Mouse (Mus musculus) spleen, adult 2 months (tissue): ENCODE measurements around the gene Rufy3. TPM values are rescaled to one million over a fixed set of nuclear protein-coding genes. Genes with fewer than 3 reads are reported as not detected.

ENCODE experiments used
- DNase-seq, 2 experiments: peaks; one replicate each; pipeline versions ENCODE4 v3.0.0 to v3.0.0-alpha.2; 2012 to 2021; ENCODE audit warnings: low spot score in 2 of 2, low read depth in 1 of 2
- H3K27ac ChIP-seq: fragments of 200-500 bp; 2 replicates; pipeline ENCODE4 v1.5.1; 2012; ENCODE audit warnings: low read length, inconsistent platforms; ENCODE audit not compliant: insufficient read depth
- H3K27me3 ChIP-seq: fragments of 200-500 bp; 2 replicates; pipeline ENCODE4 v1.6.1; 2012; ENCODE audit warnings: mild to moderate bottlenecking, moderate library complexity, low read length, inconsistent platforms; ENCODE audit not compliant: control insufficient read depth, insufficient read depth
- H3K36me3 ChIP-seq: fragments of 200-500 bp; 2 replicates; pipeline ENCODE4 v1.6.1; 2012; ENCODE audit warnings: mild to moderate bottlenecking, low read length, inconsistent platforms; ENCODE audit not compliant: control insufficient read depth, insufficient read depth
- H3K4me1 ChIP-seq: fragments of 200-500 bp; 2 replicates; pipeline ENCODE4 v1.6.1; 2011; ENCODE audit warnings: inconsistent platforms; ENCODE audit not compliant: control insufficient read depth, insufficient read depth, insufficient read length
- H3K4me3 ChIP-seq: fragments of 200-500 bp; 2 replicates; pipeline ENCODE4 v1.5.1; 2011; ENCODE audit warnings: mild to moderate bottlenecking, inconsistent platforms; ENCODE audit not compliant: insufficient read depth, insufficient read length; ENCODE audit errors: extremely low read depth
- CTCF ChIP-seq: fragments of 200-500 bp; IDR thresholded peaks from 2 replicates; pipeline ENCODE4 v1.5.1; 2011; ENCODE audit warnings: mild to moderate bottlenecking, inconsistent platforms; ENCODE audit not compliant: insufficient read depth, insufficient read length, insufficient replicate concordance; ENCODE audit errors: extremely low read depth
- POLR2A ChIP-seq: fragments of 200-500 bp; IDR thresholded peaks from 2 replicates; pipeline ENCODE4 v1.6.1; 2011; ENCODE audit warnings: low read depth, low read length, inconsistent platforms
- WGBS: fragments of 180-500 bp; shearing (Covaris S2); methylation state at CpG from one replicate; pipeline ENCODE4 v1.1.7; 2018; 5-methylcytosine and 5-hydroxymethylcytosine counted together
- polyA plus RNA-seq: library from polyadenylated mRNA; depleted of rRNA; stranded (reverse); fragments of >200 nt; gene quantifications from 2 replicates; pipeline ENCODE4 v1.2.3, GENCODE M21; 2012

Gene Rufy3
- polyA plus RNA-seq, 1 experiment, result 3.7 TPM

DNA sequence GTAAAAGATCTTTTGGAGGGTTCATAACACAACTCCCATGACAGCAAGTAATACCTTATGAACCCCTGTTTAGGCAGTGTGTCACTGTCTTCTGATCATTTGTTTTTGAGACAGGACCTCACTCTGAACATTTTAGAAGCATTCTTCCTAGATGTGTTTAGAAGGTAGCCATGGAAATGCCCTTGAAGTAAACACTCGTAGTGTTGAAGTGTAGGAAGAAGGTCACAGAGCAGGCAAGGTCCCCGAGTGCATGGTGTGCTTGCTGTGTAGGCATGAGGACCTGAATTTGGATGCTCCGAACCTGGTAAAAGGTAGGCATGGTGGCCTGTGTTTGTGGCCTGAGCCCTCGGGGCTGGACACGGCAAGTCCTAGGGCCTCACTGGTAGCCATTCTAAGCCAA, 66.7 kb downstream of the Rufy3 start:
- Histone ChIP-seq H3K27me3 (no peaks in the 10 kb centered on the region), H3K4me1 (no peaks in the 10 kb centered on the region), H3K36me3 (peaks cover 3% of the 10 kb centered on the region), H3K27ac (no peak overlapping the region; the same call in 1 of the 2 replicates), H3K4me3 (no peak overlapping the region)
- TF ChIP-seq CTCF (no peak), POLR2A (no peak)
- DNase-seq, result no peak
- 87% methylated on average over 5 of the region's 5 CpGs for WGBS

- no peak overlapping the region for H3K4me3 ChIP-seq
- H3K27me3 ChIP-seq, result no peaks in the 10 kb centered on the region
- TF ChIP-seq CTCF (no peak), POLR2A (no peak)
- H3K27ac ChIP-seq, result no peak overlapping the region
- DNase-seq, result no peak
- H3K36me3 ChIP-seq, result peaks cover 3% of the 10 kb centered on the region
- no peaks in the 10 kb centered on the region for H3K4me1 ChIP-seq
- WGBS, result 90% methylated on average over 9 of the region's 9 CpGs
Measured at GRCm38 (mm10) chr5:88632463-88632862, 67.6 kb downstream of the Rufy3 start.

DNA sequence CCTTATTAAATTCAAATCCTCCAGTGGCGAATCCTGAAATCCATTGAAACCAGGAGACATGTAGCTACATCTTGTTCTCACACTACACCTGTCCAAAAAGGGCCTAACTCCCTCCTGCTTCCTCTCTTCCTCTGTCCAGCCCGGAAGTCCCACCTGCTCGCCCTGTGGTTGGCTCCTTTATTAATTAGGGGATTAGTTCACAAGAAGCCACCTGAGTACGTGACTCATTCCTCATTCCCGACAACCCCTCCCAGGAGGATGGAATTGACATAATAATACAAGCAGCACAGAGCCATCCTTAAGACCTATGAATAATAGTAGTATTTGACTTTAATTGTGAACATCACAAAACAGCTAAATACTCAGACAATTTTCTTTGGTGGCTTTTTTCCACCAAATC, 69.2 kb downstream of the Rufy3 start:
- H3K4me1 ChIP-seq, result no peaks in the 10 kb centered on the region
- no peak overlapping the region for H3K4me3 ChIP-seq
- H3K27ac ChIP-seq, result no peak overlapping the region
- H3K36me3 ChIP-seq, result peaks cover 5% of the 10 kb centered on the region
- TF ChIP-seq CTCF (no peak), POLR2A (no peak)
- 87% methylated on average over 5 of the region's 5 CpGs for WGBS
- DNase-seq, result no peak
- no peaks in the 10 kb centered on the region for H3K27me3 ChIP-seq

DNA sequence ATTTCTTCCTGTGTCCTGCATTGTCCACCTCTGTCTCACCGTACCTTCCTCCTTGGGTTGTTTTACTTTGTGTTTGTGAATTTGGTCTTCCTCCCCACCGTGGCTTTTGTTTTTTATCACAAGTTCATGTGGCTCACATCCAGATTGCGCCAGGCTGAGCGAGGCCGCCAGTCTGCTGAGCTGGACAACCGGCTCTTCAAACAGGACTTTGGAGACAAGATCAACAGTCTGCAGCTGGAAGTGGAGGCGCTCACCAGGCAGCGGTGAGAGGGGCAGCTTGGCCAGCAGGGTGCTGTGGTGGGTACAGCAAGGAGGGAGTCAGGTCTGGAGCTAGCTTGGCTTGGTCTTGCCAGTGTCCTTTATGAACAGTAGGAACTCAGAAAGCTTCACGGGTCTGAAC, 77.9 kb downstream of the Rufy3 start:
- DNase-seq, result no peak
- WGBS, result 85% methylated on average over 9 of the region's 9 CpGs
- TF ChIP-seq CTCF, result no peak
- no peak for TF ChIP-seq POLR2A
- no peak overlapping the region for H3K4me3 ChIP-seq
- no peaks in the 10 kb centered on the region for H3K27me3 ChIP-seq
- H3K36me3 ChIP-seq, result peaks cover 10% of the 10 kb centered on the region
- H3K27ac ChIP-seq, result no peak overlapping the region
- no peaks in the 10 kb centered on the region for H3K4me1 ChIP-seq

DNA sequence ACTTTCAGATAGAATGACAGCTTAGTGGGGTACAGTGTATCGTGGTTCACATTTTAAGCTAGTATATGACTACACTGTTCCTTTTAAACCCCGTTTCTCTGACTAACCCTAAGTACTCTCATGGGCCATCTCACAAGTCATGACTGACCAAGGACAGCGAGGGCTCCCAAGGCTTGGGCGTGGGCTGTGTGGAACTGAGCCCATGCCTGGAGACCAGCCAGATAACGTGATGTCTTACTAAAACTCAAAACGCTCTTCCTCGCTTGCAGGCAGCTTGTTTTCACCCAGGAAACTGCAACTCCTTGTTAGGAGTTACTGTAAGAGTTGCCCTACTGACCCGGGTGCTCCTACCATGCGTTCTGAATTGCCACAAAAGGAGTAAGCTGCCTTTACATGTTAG, 78.7 kb downstream of the Rufy3 start:
- Histone ChIP-seq H3K27me3 (no peaks in the 10 kb centered on the region), H3K4me3 (no peak overlapping the region), H3K4me1 (no peaks in the 10 kb centered on the region), H3K27ac (no peak overlapping the region), H3K36me3 (peaks cover 11% of the 10 kb centered on the region)
- TF ChIP-seq POLR2A (no peak), CTCF (no peak)
- WGBS, result 89% methylated on average over 9 of the region's 9 CpGs
- no peak for DNase-seq

- no peak overlapping the region for H3K27ac ChIP-seq
- 86% methylated on average over 2 of the region's 2 CpGs for WGBS
- no peaks in the 10 kb centered on the region for H3K4me1 ChIP-seq
- no peak overlapping the region for H3K4me3 ChIP-seq
- no peak for TF ChIP-seq CTCF
- no peak for TF ChIP-seq POLR2A
- no peak for DNase-seq
- H3K36me3 ChIP-seq, result peaks cover 13% of the 10 kb centered on the region
- no peaks in the 10 kb centered on the region for H3K27me3 ChIP-seq
Measured at GRCm38 (mm10) chr5:88644901-88645300, 80.1 kb downstream of the Rufy3 start.

DNA sequence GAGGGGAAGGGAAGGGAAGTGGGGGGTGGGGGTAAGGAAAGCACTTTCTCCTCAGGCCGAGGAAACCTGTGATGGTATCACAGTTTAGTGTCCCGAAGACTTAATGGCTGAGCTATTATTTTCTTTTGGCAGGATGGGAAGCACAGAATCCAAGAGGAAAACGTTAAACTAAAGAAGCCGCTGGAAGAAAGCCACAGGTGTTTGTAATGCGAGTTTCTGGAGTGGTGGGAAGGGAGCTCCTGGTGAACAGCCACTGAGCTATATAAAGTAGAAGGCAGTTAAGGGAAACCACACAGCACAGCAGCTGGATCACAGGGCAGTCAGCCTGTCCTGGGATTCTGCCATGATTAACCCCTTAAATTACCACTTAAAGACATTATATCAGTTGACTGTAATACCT, 80.6 kb downstream of the Rufy3 start:
- Histone ChIP-seq H3K27ac (no peak overlapping the region), H3K4me3 (no peak overlapping the region), H3K27me3 (no peaks in the 10 kb centered on the region), H3K36me3 (peaks cover 15% of the 10 kb centered on the region), H3K4me1 (no peaks in the 10 kb centered on the region)
- TF ChIP-seq CTCF (no peak), POLR2A (no peak)
- DNase-seq, result no peak
- WGBS, result 72% methylated on average over 5 of the region's 5 CpGs

DNA sequence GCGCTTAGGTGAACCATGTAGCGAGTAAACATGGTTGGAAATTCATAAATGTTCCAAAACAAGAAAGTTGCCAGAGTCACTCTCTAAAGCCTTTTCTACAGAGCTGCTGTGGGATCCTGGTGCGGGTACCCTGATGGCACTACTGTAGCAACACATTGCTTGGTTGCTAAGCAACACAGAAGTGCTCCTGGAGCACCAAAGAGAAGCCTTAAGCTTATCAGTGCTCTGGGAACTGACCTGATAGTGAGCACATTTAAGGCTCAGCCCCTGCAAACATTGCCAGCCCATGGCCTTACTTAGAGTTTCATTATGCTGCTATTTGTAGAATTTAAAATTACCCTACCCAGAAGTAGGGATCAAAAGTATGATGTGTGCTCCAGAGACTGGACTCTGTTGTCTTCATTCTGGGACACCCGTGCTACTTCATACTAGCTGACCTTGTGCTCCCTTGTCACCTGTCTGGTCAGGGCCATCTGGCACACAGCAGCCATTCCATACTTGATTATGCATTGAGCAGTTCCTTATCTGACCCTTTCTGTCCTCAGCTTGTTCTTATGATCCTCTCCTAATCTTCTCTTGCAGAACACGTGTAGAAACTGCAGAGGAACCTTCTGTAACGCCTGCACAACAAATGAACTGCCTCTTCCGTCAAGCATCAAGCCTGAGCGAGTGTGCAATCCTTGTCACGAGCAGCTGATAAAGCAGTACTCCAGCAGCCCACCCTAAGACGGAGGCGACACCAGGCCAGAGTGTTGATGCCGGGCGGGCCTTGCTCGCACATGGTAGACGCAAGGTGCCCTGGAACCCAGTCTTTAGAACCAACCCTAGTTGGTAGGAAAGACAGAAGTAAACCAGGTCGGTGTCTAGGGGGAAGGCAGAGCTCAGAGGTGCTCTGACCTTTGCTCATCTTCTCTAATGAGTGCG, 84.7 kb downstream of the Rufy3 start:
- Histone ChIP-seq H3K4me3 (no peak overlapping the region), H3K4me1 (no peaks in the 10 kb centered on the region), H3K27me3 (no peaks in the 10 kb centered on the region), H3K36me3 (peaks cover 13% of the 10 kb centered on the region), H3K27ac (no peak overlapping the region)
- WGBS, result 88% methylated on average over 17 of the region's 17 CpGs
- no peak for DNase-seq
- TF ChIP-seq CTCF (no peak), POLR2A (no peak)
